Mouse (Mus musculus) megakaryocyte, embryonic 14.5 days (primary cell): ENCODE results near the gene Gm13272.
"Not testable (repeated sequence)": the region's sequence is repeated elsewhere in the genome, so short reads cannot be mapped to it uniquely, and the experiment has no call there.

Source experiments
- FLI1 ChIP-seq: IDR thresholded peaks from 2 replicates; pipeline ENCODE4 v1.6.1; 2012; ENCODE audit warnings: low read length, inconsistent platforms, mixed read lengths
- GATA1 ChIP-seq: IDR thresholded peaks from 3 replicates; pipeline ENCODE4 v1.6.1; 2012; ENCODE audit warnings: mixed read lengths, low read length, inconsistent platforms, borderline replicate concordance

- TF ChIP-seq GATA1, FLI1: not testable (repeated sequence)
Observed at GRCm38 (mm10) chr4:88793936-88794675, 14.5 kb downstream of the Gm13272 start, which contains the start of gene Gm13275.
